Mouse (Mus musculus): ENCODE measurements around the gene Abhd16a.

DNA sequence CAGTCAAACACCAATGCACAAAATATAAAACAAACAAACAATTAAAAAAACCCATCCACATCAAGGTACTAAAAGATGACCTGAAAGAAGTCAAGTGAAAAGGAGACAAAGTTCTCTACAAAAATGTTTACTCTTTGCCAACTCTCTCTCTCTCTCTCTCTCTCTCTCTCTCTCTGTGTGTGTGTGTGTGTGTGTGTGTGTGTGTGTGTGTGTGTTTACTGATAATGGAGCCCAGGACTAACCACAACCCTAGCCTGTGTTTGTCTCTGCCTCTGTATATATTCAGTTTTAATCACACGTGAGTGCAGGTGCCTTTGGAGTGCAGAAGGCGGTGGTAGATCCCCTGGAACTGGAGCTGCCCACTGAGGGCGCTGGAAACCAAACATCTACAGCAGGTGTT lies 32.0 kb upstream of the Abhd16a start:
- no peak for TF ChIP-seq TCF12 (IDR thresholded peaks at IDR 0.05; ENCODE audit: insufficient read depth, poor library complexity, severe bottlenecking)
- TF ChIP-seq SRF (IDR thresholded peaks at IDR 0.05; ENCODE audit: control insufficient read depth, insufficient read length, low read depth), result no peak
- no peak for TF ChIP-seq MAX (IDR thresholded peaks at IDR 0.05; ENCODE audit: low read depth)
- no peak for TF ChIP-seq POLR2A (IDR thresholded peaks at IDR 0.05; ENCODE audit: insufficient read length, low read depth)
- no peak for TF ChIP-seq USF1 (IDR thresholded peaks at IDR 0.05; ENCODE audit: low read depth)
